Mouse (Mus musculus) lung, embryonic 16.5 days (tissue): ENCODE measurements around the gene Pgam2. TPM values are rescaled to one million over a fixed set of nuclear protein-coding genes. Genes with fewer than 3 reads are reported as not detected.

Experiments
- ATAC-seq: fragments of 200-750 bp; cut with Nextera tagmentation; 2 replicates; pipeline ENCODE4 v1.8.0; 2017; ENCODE audit warnings: low read depth, mild to moderate bottlenecking, moderate library complexity
- H3K27ac ChIP-seq: fragments of 300-500 bp; sonication (generic); 2 replicates; pipeline ENCODE4 v1.5.1; 2014; ENCODE audit warnings: mild to moderate bottlenecking, control low read depth, low read length
- H3K27me3 ChIP-seq: fragments of 300-500 bp; sonication (generic); 2 replicates; pipeline ENCODE4 v1.6.1; 2014; ENCODE audit warnings: low read depth, low read length, mixed read lengths; ENCODE audit not compliant: control insufficient read depth, insufficient read depth
- H3K36me3 ChIP-seq: fragments of 300-500 bp; sonication (generic); 2 replicates; pipeline ENCODE4 v1.6.1; 2014; ENCODE audit warnings: low read length; ENCODE audit not compliant: control insufficient read depth, insufficient read depth
- H3K4me1 ChIP-seq: fragments of 300-500 bp; sonication (generic); replicated peaks from 2 replicates; pipeline ENCODE4 v1.6.1; 2014; ENCODE audit warnings: low read length, mixed read lengths; ENCODE audit not compliant: control insufficient read depth, insufficient read depth
- H3K4me2 ChIP-seq: fragments of 300-500 bp; sonication (generic); 2 replicates; pipeline ENCODE4 v1.6.1; 2014; ENCODE audit warnings: low read depth, low read length, control low read depth
- H3K4me3 ChIP-seq: fragments of 300-500 bp; sonication (generic); 2 replicates; pipeline ENCODE4 v1.5.1; 2014; ENCODE audit warnings: mild to moderate bottlenecking, low read length, control low read depth
- H3K9ac ChIP-seq: fragments of 300-500 bp; sonication (generic); 2 replicates; pipeline ENCODE4 v1.6.1; 2014; ENCODE audit warnings: low read length, control low read depth
- H3K9me3 ChIP-seq: fragments of 300-500 bp; sonication (generic); 2 replicates; pipeline ENCODE4 v1.6.1; 2016; ENCODE audit warnings: low read length; ENCODE audit not compliant: control insufficient read depth
- WGBS: fragments of 180-500 bp; shearing (Covaris S2); extraction: QIAGEN DNeasy Blood & Tissue Kit; methylation state at CpG from one replicate; pipeline ENCODE4 v1.1.7; 2014; 5-methylcytosine and 5-hydroxymethylcytosine counted together
- polyA plus RNA-seq: library from polyadenylated mRNA; unstranded; fragments of >200 nt; fragmentation: Nextera tagmentation; extraction: Ambion mirVana; gene quantifications from 2 replicates; pipeline ENCODE4 v1.2.1, GENCODE M21; 2015

Gene Pgam2
- polyA plus RNA-seq, 1 experiment from 2014 or later: 46.8 TPM

DNA sequence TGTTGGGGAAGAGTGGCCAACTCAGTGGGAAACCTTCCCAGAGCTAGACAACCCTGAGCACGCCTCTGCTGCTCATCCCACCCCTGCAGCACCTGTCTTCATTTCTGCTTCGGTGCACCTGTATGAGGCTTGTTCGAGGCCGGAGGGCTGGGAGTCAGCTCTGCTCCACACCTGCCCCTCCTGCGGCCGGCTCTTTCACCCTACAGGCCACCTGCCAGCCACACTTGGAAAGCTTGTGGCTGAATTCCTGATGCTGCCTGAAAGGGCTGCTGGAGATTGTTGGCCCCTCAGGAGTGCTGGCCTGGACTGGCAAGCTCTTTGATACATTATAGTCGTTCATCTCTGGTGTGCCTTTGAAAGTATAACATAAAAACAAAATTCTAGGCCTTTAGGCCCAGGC lies 36.8 kb upstream of the Pgam2 start:
- Histone ChIP-seq H3K27me3 (no peaks in the 10 kb centered on the region), H3K4me1 (no peaks in the 10 kb centered on the region; the same call in 1 of the 2 replicates), H3K36me3 (no peaks in the 10 kb centered on the region), H3K9ac (no peak overlapping the region), H3K4me2 (no peak overlapping the region), H3K9me3 (no peaks in the 10 kb centered on the region; the same call in 1 of the 2 replicates), H3K27ac (no peak overlapping the region), H3K4me3 (no peak overlapping the region)
- WGBS: 70% methylated on average over 7 of the region's 7 CpGs
- no peak for ATAC-seq

DNA sequence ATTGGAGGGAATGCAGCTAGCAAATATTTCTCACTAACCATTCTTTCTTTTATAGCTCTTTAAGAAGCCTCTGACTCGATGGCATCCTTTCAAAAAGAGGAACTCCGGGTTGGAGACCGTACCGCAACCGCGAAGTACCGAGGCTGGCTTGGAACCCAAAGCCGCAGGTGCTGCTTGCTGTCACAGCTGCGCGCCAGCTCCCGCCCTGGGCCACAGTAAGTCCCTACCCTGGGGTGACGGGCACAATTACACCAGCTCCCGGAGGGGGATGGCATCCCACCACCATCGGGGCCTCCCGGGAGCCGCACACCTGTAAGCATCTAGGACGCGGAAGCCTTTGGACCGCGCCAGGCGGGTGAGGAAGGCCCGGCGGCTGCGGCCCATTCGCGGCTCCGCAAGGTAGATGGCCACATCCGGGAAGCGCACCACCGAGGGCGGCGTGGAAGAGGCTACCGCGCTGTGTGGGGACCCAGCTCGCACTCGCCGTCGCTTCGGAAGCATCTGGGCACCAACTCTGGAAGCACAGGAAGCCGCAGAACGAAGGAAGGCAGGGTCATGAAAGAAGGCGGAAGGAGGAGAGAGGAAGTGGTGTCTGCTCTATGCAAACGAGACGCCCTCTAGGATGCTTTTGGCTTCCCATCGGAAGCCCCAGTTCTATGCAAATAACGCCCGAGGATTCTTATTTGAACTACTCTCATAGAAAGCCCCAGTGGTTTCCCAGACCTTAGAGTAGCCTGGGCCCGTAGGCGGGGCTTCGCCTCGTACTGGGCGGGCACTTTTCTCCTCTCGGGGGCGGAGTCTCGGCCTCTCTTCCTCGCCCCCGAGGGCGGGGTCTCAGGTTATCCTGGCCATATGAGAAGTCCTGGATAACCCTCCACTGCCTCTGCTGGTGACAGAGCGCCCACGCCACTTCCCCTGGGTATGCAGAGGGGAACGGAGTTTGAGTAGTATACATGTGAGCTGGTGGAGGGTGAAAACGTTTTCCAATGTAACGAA lies 34.0 kb upstream of the Pgam2 start, which contains the start of gene Polm:
Gene Polm, minus strand, starts transcription at position 766 of the 996 bp plus-strand sequence.
- Histone ChIP-seq H3K9ac (peak within 1 kb of the TSS; percentile 78), H3K36me3 (peaks cover 7% of the 10 kb centered on the region), H3K9me3 (no peaks in the 10 kb centered on the region), H3K4me3 (peak within 1 kb of the TSS; percentile 69), H3K27ac (peak within 1 kb of the TSS; percentile 69), H3K4me2 (peak within 1 kb of the TSS; percentile 92), H3K27me3 (no peaks in the 10 kb centered on the region), H3K4me1 (no peaks in the 10 kb centered on the region; the same call in 1 of the 2 replicates)
- peak; percentile 98 for ATAC-seq
- under 1% methylated on average over 63 of the region's 63 CpGs for WGBS

DNA sequence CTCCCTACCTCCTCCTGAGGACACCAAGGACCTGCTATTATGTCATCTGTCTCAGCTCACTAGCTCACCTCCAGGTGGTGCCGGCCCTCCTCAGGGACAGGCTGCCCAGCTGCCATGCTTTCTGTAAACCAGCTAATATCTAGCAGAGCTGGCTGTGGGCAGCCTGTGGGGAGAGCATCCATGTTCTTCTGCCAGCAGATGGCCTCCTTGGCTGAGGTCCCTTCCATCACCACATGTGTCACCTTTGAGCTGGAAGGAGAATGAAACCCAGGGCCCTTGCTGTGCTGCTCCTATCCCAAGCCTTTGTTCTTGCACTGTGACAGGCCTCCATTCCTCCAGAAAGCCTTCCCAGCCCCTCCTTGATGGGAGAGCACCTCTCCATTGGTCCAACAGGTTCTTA lies 32.6 kb upstream of the Pgam2 start:
- Histone ChIP-seq H3K36me3 (peaks cover 9% of the 10 kb centered on the region), H3K4me2 (no peak overlapping the region), H3K9me3 (no peaks in the 10 kb centered on the region), H3K4me3 (no peak overlapping the region), H3K27me3 (no peaks in the 10 kb centered on the region), H3K9ac (no peak overlapping the region), H3K27ac (no peak overlapping the region), H3K4me1 (no peaks in the 10 kb centered on the region; the same call in 1 of the 2 replicates)
- 70% methylated on average over 1 of the region's 1 CpGs for WGBS
- ATAC-seq: no peak

DNA sequence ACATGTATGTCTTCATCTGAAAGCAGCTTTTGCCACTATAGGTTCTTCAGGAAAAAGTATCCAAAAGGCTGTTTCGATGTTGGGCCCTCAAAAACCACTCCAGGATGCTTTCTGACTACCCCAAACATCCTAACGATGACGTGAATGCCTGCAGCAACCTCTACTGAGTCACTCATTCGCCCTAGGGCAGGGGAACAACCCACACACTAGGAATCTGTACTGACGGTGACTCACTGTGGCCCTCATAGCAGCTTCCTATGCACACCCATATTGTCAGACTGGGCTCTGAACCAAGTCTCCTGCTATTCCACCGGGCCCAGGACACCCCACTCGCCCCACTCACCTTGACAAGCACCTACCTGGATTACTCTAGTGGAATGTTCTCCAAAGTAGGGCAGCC lies 31.5 kb upstream of the Pgam2 start:
- Histone ChIP-seq H3K4me3 (no peak overlapping the region), H3K27ac (no peak overlapping the region), H3K9ac (no peak overlapping the region), H3K4me1 (no peaks in the 10 kb centered on the region; the same call in 1 of the 2 replicates), H3K4me2 (no peak overlapping the region), H3K36me3 (peaks cover 9% of the 10 kb centered on the region), H3K27me3 (no peaks in the 10 kb centered on the region), H3K9me3 (no peaks in the 10 kb centered on the region)
- no peak for ATAC-seq
- 85% methylated on average over 7 of the region's 7 CpGs for WGBS

DNA sequence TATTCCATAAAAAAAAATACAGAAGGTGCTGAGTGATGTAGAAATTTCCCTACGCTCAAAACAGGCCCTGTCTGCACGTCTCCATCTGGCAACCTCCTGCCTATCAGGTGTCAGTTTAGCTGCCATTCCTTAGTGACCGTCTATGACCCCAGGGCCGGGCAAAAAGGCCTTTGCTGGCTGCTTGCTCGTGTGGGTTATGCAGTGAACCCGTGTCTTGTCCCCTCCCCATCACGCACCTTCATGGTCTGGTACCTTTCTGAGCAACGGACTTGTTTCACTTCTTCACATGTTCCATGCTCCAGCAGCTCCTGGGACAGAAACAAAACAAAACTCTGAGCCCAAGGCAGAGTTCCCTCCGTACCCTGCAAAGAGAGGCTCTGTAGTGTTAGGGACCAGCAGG lies 31.0 kb upstream of the Pgam2 start:
- Histone ChIP-seq H3K9me3 (no peaks in the 10 kb centered on the region), H3K27me3 (no peaks in the 10 kb centered on the region), H3K9ac (no peak overlapping the region), H3K27ac (no peak overlapping the region), H3K4me1 (no peaks in the 10 kb centered on the region; the same call in 1 of the 2 replicates), H3K4me2 (no peak overlapping the region), H3K36me3 (peaks cover 11% of the 10 kb centered on the region), H3K4me3 (no peak overlapping the region)
- ATAC-seq: no peak
- 83% methylated on average over 9 of the region's 9 CpGs for WGBS

DNA sequence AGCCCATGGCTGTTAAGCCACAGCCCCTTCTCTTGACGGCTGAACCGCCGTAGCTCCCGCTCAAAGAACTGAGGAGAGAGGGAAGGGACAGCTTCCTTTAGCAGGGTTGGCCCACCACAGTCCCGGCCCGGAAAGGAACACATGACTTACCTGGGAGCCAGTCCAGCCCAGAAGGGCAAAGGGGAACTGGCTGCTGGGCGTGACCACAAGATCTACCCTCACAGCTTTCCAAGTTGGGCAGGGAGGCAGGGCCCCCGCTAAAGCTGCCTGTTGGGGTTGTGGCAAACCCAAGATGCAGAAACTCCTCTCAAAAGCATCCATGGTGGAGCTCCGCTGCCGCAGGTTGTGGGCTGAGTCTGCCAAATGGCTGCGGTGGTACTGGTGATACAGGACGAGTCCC lies 25.8 kb upstream of the Pgam2 start:
- Histone ChIP-seq H3K9ac (no peak overlapping the region), H3K27me3 (no peaks in the 10 kb centered on the region), H3K4me2 (no peak overlapping the region), H3K4me3 (no peak overlapping the region), H3K27ac (no peak overlapping the region), H3K9me3 (no peaks in the 10 kb centered on the region), H3K36me3 (peaks cover 19% of the 10 kb centered on the region; the same call in 1 of the 2 replicates), H3K4me1 (no peaks in the 10 kb centered on the region)
- ATAC-seq: 0 out of 2 replicates have a peak, but pooled peaks have one; percentile 4
- WGBS: 84% methylated on average over 12 of the region's 12 CpGs

DNA sequence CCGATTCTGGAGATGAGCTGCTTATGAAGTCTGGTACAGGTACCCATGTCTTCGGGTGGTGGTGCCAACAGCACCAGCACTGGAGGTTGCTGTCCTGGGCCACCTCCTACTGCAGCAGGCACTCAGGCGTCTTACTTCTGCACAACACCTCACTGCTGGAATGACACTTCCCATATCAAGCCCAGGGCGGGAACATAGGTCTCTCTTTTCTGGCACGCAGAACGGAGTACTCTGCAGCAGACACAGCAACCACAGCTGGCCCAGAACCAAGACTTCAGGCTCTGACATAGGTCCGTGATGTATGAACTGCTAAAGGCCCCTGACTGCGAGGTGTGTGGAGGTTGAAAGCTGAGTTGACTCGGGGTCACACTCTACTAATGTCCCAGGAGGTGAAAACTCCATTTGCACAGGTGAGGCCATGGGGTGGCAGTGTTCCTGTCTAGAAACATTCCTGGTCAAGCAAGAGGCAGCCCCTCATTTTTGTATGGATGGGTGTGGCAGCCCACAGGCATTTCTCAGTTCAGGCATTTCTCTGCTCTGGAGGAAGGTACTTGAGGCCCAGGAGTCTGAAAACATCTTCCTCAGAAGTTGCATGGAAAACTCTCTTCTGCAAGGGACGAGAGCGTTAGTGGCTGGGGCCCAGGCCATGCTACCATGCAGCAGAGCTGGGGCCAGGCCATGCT lies 25.1 kb upstream of the Pgam2 start:
- Histone ChIP-seq H3K27me3 (no peaks in the 10 kb centered on the region), H3K9ac (no peak overlapping the region), H3K4me1 (no peaks in the 10 kb centered on the region), H3K9me3 (no peaks in the 10 kb centered on the region), H3K36me3 (peaks cover 17% of the 10 kb centered on the region; the same call in 1 of the 2 replicates), H3K4me3 (no peak overlapping the region), H3K27ac (no peak overlapping the region), H3K4me2 (no peak overlapping the region)
- peak; percentile 26 for ATAC-seq
- WGBS: 76% methylated on average over 11 of the region's 11 CpGs

DNA sequence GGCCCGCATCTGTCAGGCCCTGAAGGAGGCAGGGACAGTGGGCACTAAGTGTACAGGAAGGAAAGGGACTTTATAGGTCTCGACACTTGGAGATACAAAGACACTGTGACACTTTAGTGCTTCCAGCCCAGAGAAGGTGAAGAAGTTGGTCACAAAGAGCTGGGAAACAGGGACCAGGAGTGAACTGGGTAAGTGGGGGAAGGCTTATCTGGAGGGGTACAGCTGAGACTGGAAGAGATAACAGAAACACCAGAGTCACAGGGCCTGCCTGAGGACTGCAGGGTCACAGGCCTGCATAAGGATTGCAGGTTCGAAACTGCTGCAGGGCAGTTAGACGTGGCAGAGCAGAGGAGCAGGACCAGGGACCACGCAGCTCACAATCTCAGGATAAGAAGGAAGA lies 24.4 kb upstream of the Pgam2 start:
- Histone ChIP-seq H3K27me3 (no peaks in the 10 kb centered on the region), H3K27ac (no peak overlapping the region), H3K36me3 (peaks cover 15% of the 10 kb centered on the region; the same call in 1 of the 2 replicates), H3K4me2 (no peak overlapping the region), H3K9me3 (no peaks in the 10 kb centered on the region), H3K9ac (no peak overlapping the region), H3K4me1 (no peaks in the 10 kb centered on the region), H3K4me3 (no peak overlapping the region)
- WGBS: 89% methylated on average over 5 of the region's 5 CpGs
- ATAC-seq: no peak

DNA sequence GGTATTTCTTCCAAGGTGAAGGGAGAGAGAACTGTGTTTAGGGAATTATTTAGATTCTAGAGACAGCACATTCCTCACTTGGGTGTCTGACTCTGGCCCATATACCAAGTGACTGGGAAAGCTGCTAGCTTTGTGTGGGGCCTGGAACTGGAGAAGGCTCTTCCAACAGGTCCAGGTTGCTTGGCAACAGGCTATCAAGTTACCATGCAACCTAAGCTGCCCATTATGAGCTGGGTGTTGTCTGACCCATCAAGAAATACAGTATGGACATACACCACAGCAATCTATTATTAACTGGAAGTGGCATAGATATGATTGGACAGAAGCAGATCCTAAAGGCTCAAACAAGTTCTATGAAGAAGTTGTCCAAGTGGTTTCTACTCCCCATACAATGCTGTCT lies 21.9 kb upstream of the Pgam2 start:
- Histone ChIP-seq H3K36me3 (peaks cover 12% of the 10 kb centered on the region; the same call in 1 of the 2 replicates), H3K9me3 (no peaks in the 10 kb centered on the region), H3K9ac (no peak overlapping the region), H3K4me2 (no peak overlapping the region), H3K4me1 (no peaks in the 10 kb centered on the region), H3K4me3 (no peak overlapping the region), H3K27me3 (no peaks in the 10 kb centered on the region), H3K27ac (no peak overlapping the region)
- no peak for ATAC-seq
